Mouse (Mus musculus): ENCODE measurements at regions not wholly inside any gene's neighbourhood (a gene's known extent, or its start where the extent isn't known, plus 50 kb on each side); places are given as distances from the start of the nearest gene placed in this dataset.

- no peaks in the 10 kb centered on the region for H3K27me3 ChIP-seq (ENCODE audit: control insufficient read depth, insufficient read depth, low read length)
- no peak overlapping the region for H3K9ac ChIP-seq (replicated peaks; ENCODE audit: low read depth, low read length)
- no peaks in the 10 kb centered on the region for H3K36me3 ChIP-seq (replicated peaks; ENCODE audit: control insufficient read depth, insufficient read depth, low read length)
- no peak for TF ChIP-seq EP300 (IDR thresholded peaks at IDR 0.05; ENCODE audit: low read depth)
- peak; percentile 90 for TF ChIP-seq CTCF (IDR thresholded peaks at IDR 0.05; ENCODE audit: low read depth)
- peak; percentile 57 for DNase-seq (ENCODE audit: low spot score)
- H3K27ac ChIP-seq (ENCODE audit: low read depth) = no peak overlapping the region
- 15% methylated on average over 13 of the region's 13 CpGs for WGBS
- no peaks in the 10 kb centered on the region for H3K9me3 ChIP-seq (replicated peaks; ENCODE audit: control insufficient read depth, low read length)
- H3K4me3 ChIP-seq (ENCODE audit: low read depth, low read length) = no peak overlapping the region
- no peak overlapping the region for H3K4me2 ChIP-seq (ENCODE audit: low read depth, low read length)
- H3K4me1 ChIP-seq (ENCODE audit: control insufficient read depth, insufficient read depth) = no peaks in the 10 kb centered on the region
- no peak for ATAC-seq (ENCODE audit: insufficient read depth, low read depth)
Measured at GRCm38 (mm10) chr16:95647854-95648253, 54.0 kb upstream of the Ets2 start.

GRCm38 (mm10) chr16:95642784-95643590 is 56.6 kb upstream of the Erg start:
- DNase-seq (ENCODE audit: low spot score) = no peak
- 70% methylated on average over 15 of the region's 15 CpGs for WGBS
- Histone ChIP-seq H3K27ac (ENCODE audit: low read depth) (no peak overlapping the region), H3K9me3 (replicated peaks; ENCODE audit: control insufficient read depth, low read length) (no peaks in the 10 kb centered on the region), H3K36me3 (replicated peaks; ENCODE audit: control insufficient read depth, insufficient read depth, low read length) (no peaks in the 10 kb centered on the region), H3K4me2 (ENCODE audit: low read depth, low read length) (no peak overlapping the region), H3K4me3 (ENCODE audit: low read depth, low read length) (no peak overlapping the region), H3K9ac (replicated peaks; ENCODE audit: low read depth, low read length) (no peak overlapping the region), H3K27me3 (ENCODE audit: control insufficient read depth, insufficient read depth, low read length) (no peaks in the 10 kb centered on the region), H3K4me1 (ENCODE audit: control insufficient read depth, insufficient read depth) (no peaks in the 10 kb centered on the region)
- no peak for TF ChIP-seq CTCF (IDR thresholded peaks at IDR 0.05; ENCODE audit: low read depth)
- TF ChIP-seq EP300 (IDR thresholded peaks at IDR 0.05; ENCODE audit: low read depth) = no peak
- ATAC-seq (ENCODE audit: insufficient read depth, low read depth) = no peak

GRCm38 (mm10) chr16:95640670-95641069 is 54.3 kb upstream of the Erg start:
- DNase-seq (ENCODE audit: low spot score) (no peak), ATAC-seq (ENCODE audit: insufficient read depth, low read depth) (no peak)
- Histone ChIP-seq H3K9me3 (replicated peaks; ENCODE audit: control insufficient read depth, low read length) (no peaks in the 10 kb centered on the region), H3K36me3 (replicated peaks; ENCODE audit: control insufficient read depth, insufficient read depth, low read length) (no peaks in the 10 kb centered on the region), H3K4me3 (ENCODE audit: low read depth, low read length) (no peak overlapping the region), H3K9ac (replicated peaks; ENCODE audit: low read depth, low read length) (no peak overlapping the region), H3K27ac (ENCODE audit: low read depth) (no peak overlapping the region), H3K27me3 (ENCODE audit: control insufficient read depth, insufficient read depth, low read length) (no peaks in the 10 kb centered on the region), H3K4me1 (ENCODE audit: control insufficient read depth, insufficient read depth) (no peaks in the 10 kb centered on the region), H3K4me2 (ENCODE audit: low read depth, low read length) (no peak overlapping the region)
- 83% methylated on average over 3 of the region's 3 CpGs for WGBS
- TF ChIP-seq EP300 (IDR thresholded peaks at IDR 0.05; ENCODE audit: low read depth) = no peak

GRCm38 (mm10) chr16:95639677-95640076 is 53.3 kb upstream of the Erg start:
- Histone ChIP-seq H3K36me3 (replicated peaks; ENCODE audit: control insufficient read depth, insufficient read depth, low read length) (no peaks in the 10 kb centered on the region), H3K27me3 (ENCODE audit: control insufficient read depth, insufficient read depth, low read length) (no peaks in the 10 kb centered on the region), H3K27ac (ENCODE audit: low read depth) (no peak overlapping the region), H3K4me3 (ENCODE audit: low read depth, low read length) (no peak overlapping the region), H3K9me3 (replicated peaks; ENCODE audit: control insufficient read depth, low read length) (no peaks in the 10 kb centered on the region), H3K9ac (replicated peaks; ENCODE audit: low read depth, low read length) (no peak overlapping the region), H3K4me1 (ENCODE audit: control insufficient read depth, insufficient read depth) (no peaks in the 10 kb centered on the region), H3K4me2 (ENCODE audit: low read depth, low read length) (no peak overlapping the region)
- 86% methylated on average over 3 of the region's 3 CpGs for WGBS
- TF ChIP-seq EP300 (IDR thresholded peaks at IDR 0.05; ENCODE audit: low read depth) (no peak), CTCF (IDR thresholded peaks at IDR 0.05; ENCODE audit: low read depth) (no peak)
- ATAC-seq (ENCODE audit: insufficient read depth, low read depth) (no peak), DNase-seq (ENCODE audit: low spot score) (no peak)

- H3K4me1 ChIP-seq (ENCODE audit: control insufficient read depth, insufficient read depth) = no peaks in the 10 kb centered on the region
- no peak overlapping the region for H3K4me2 ChIP-seq (ENCODE audit: low read depth, low read length)
- no peak overlapping the region for H3K4me3 ChIP-seq (ENCODE audit: low read depth, low read length)
- no peaks in the 10 kb centered on the region for H3K27me3 ChIP-seq (ENCODE audit: control insufficient read depth, insufficient read depth, low read length)
- no peak overlapping the region for H3K9ac ChIP-seq (replicated peaks; ENCODE audit: low read depth, low read length)
- no peak overlapping the region for H3K27ac ChIP-seq (ENCODE audit: low read depth)
- H3K36me3 ChIP-seq (replicated peaks; ENCODE audit: control insufficient read depth, insufficient read depth, low read length) = no peaks in the 10 kb centered on the region
- TF ChIP-seq CTCF (IDR thresholded peaks at IDR 0.05; ENCODE audit: low read depth) = no peak
- 58% methylated on average over 7 of the region's 7 CpGs for WGBS
- no peaks in the 10 kb centered on the region for H3K9me3 ChIP-seq (replicated peaks; ENCODE audit: control insufficient read depth, low read length)
- no peak for ATAC-seq (ENCODE audit: insufficient read depth, low read depth)
- DNase-seq (ENCODE audit: low spot score) = no peak
Measured at GRCm38 (mm10) chr16:95637850-95638249, 51.5 kb upstream of the Erg start.

- ATAC-seq (ENCODE audit: insufficient read depth, low read depth) (no peak), DNase-seq (ENCODE audit: low spot score) (no peak)
- Histone ChIP-seq H3K27me3 (ENCODE audit: control insufficient read depth, insufficient read depth, low read length) (no peaks in the 10 kb centered on the region), H3K9ac (replicated peaks; ENCODE audit: low read depth, low read length) (no peak overlapping the region), H3K9me3 (replicated peaks; ENCODE audit: control insufficient read depth, low read length) (no peaks in the 10 kb centered on the region), H3K27ac (ENCODE audit: low read depth) (no peak overlapping the region), H3K36me3 (replicated peaks; ENCODE audit: control insufficient read depth, insufficient read depth, low read length) (no peaks in the 10 kb centered on the region), H3K4me2 (ENCODE audit: low read depth, low read length) (no peak overlapping the region), H3K4me1 (ENCODE audit: control insufficient read depth, insufficient read depth) (no peaks in the 10 kb centered on the region), H3K4me3 (ENCODE audit: low read depth, low read length) (no peak overlapping the region)
- TF ChIP-seq CTCF (IDR thresholded peaks at IDR 0.05; ENCODE audit: low read depth) = no peak
- TF ChIP-seq EP300 (IDR thresholded peaks at IDR 0.05; ENCODE audit: low read depth) = no peak
- 52% methylated on average over 7 of the region's 7 CpGs for WGBS
Measured at GRCm38 (mm10) chr16:95636615-95637014, 50.2 kb upstream of the Erg start.

Measured in heart, postnatal 0 days (tissue).